Mouse (Mus musculus) ES-E14 (cell line): ENCODE measurements at regions not wholly inside any gene's neighbourhood (a gene's known extent, or its start where the extent isn't known, plus 50 kb on each side); places are given as distances from the start of the nearest gene placed in this dataset.

Experiments
- DNase-seq: peaks from one replicate; pipeline ENCODE4 v3.0.0-alpha.2; 2013; ENCODE audit warnings: low read depth, low spot score
- H3K27ac ChIP-seq: 2 replicates; pipeline ENCODE4 v1.5.1; 2012; ENCODE audit warnings: low read depth, mild to moderate bottlenecking, low read length, moderate library complexity, mixed read lengths; ENCODE audit not compliant: poor library complexity, insufficient read depth, severe bottlenecking
- H3K36me3 ChIP-seq: 2 replicates; pipeline ENCODE4 v1.6.1; 2012; ENCODE audit warnings: mild to moderate bottlenecking, low read length, moderate library complexity, mixed read lengths; ENCODE audit not compliant: control insufficient read depth, poor library complexity, insufficient read depth, severe bottlenecking
- H3K4me1 ChIP-seq, 2 experiments: fragments of 150-350 bp in 1 of 2; sonication (generic) in 1 of 2; 2 replicates each; pipeline ENCODE4 v1.6.1; 2012; ENCODE audit warnings: low read length in 2 of 2, mild to moderate bottlenecking in 1 of 2, mixed read lengths in 1 of 2; ENCODE audit not compliant: control insufficient read depth in 2 of 2, insufficient read depth in 2 of 2, poor library complexity in 1 of 2
- H3K4me3 ChIP-seq, 2 experiments: fragments of 150-350 bp in 1 of 2; sonication (generic) in 1 of 2; 2 replicates each; pipeline ENCODE4 v1.5.1; 2012; ENCODE audit warnings: low read length in 2 of 2, low read depth in 1 of 2, mild to moderate bottlenecking in 1 of 2, mixed read lengths in 1 of 2; ENCODE audit not compliant: insufficient read depth in 1 of 2, poor library complexity in 1 of 2, severe bottlenecking in 1 of 2
- H3K9ac ChIP-seq: 2 replicates; pipeline ENCODE4 v1.6.1; 2012; ENCODE audit warnings: low read depth, mild to moderate bottlenecking, low read length, mixed read lengths; ENCODE audit not compliant: poor library complexity, insufficient read depth, severe bottlenecking
- H3K9me3 ChIP-seq: fragments of 150-350 bp; sonication (generic); 2 replicates; pipeline ENCODE4 v1.6.1; 2012; ENCODE audit warnings: low read depth, mild to moderate bottlenecking, low read length; ENCODE audit not compliant: control insufficient read depth, insufficient read depth
- CHD2 ChIP-seq: IDR thresholded peaks from 2 replicates; pipeline ENCODE4 v1.6.1; 2014; ENCODE audit warnings: mild to moderate bottlenecking, low read depth, low read length, inconsistent platforms
- HCFC1 ChIP-seq: IDR thresholded peaks from 2 replicates; pipeline ENCODE4 v1.6.1; 2012; ENCODE audit warnings: low read length, inconsistent platforms, borderline replicate concordance; ENCODE audit not compliant: insufficient read depth
- MAFK ChIP-seq: IDR thresholded peaks from 2 replicates; pipeline ENCODE4 v1.6.1; 2014; ENCODE audit warnings: mild to moderate bottlenecking, low read depth, low read length, inconsistent platforms; ENCODE audit not compliant: insufficient read depth
- ZC3H11A ChIP-seq: IDR thresholded peaks from 2 replicates; pipeline ENCODE4 v1.6.1; 2012; ENCODE audit warnings: low read depth, mild to moderate bottlenecking, inconsistent platforms, low read length, borderline replicate concordance
- in situ Hi-C, 2 experiments: fragments of 600-800 bp; cut with MboI; formaldehyde crosslinking; loops; one replicate each; pipeline ENCODE4 v1.15.1; 2025; ENCODE audit warnings: low sequenced_read_pairs in 2 of 2, inconsistent platforms in 1 of 2; ENCODE audit not compliant: unreplicated experiment in 2 of 2

GRCm38 (mm10) chr9:90326531-90326930 lies 55.9 kb upstream of the Tbc1d2b start:
- no peak overlapping the region for H3K9ac ChIP-seq
- H3K4me3 ChIP-seq = no peak overlapping the region
- no peak for DNase-seq
- no peaks in the 10 kb centered on the region for H3K36me3 ChIP-seq
- no peak for TF ChIP-seq ZC3H11A
- TF ChIP-seq CHD2 = no peak
- no peak for TF ChIP-seq MAFK
- no peak for TF ChIP-seq HCFC1
- no peaks in the 10 kb centered on the region for H3K9me3 ChIP-seq
- no peak overlapping the region for H3K27ac ChIP-seq
- in situ Hi-C loops = no loop called here
- no peaks in the 10 kb centered on the region for H3K4me1 ChIP-seq
